Mouse (Mus musculus) megakaryocyte progenitor cell, adult 5-6 weeks (primary cell): Measurements from ENCODE around the gene Vsig8. TPM values are rescaled to one million over a fixed set of nuclear protein-coding genes. Genes with fewer than 3 reads are reported as not detected.

Source experiments
- ATAC-seq: replicated peaks from 2 replicates; pipeline ENCODE4 v1.8.0; 2016; ENCODE audit warnings: mild to moderate bottlenecking, moderate TSS enrichment, inconsistent platforms; ENCODE audit not compliant: poor library complexity
- total RNA-seq, 2 experiments: library from RNA; stranded (forward) in 1 of 2; stranded (reverse) in 1 of 2; fragments of 157-497, 149-512 nt in 1 of 2; fragments of 200-1000 nt in 1 of 2; gene quantifications; 2 replicates each; pipeline versions ENCODE4 v1.2.3 to v1.2.4; 2015 to 2017

Vsig8 gene
- total RNA-seq, 2 experiments from 2014 or later = not detected

DNA sequence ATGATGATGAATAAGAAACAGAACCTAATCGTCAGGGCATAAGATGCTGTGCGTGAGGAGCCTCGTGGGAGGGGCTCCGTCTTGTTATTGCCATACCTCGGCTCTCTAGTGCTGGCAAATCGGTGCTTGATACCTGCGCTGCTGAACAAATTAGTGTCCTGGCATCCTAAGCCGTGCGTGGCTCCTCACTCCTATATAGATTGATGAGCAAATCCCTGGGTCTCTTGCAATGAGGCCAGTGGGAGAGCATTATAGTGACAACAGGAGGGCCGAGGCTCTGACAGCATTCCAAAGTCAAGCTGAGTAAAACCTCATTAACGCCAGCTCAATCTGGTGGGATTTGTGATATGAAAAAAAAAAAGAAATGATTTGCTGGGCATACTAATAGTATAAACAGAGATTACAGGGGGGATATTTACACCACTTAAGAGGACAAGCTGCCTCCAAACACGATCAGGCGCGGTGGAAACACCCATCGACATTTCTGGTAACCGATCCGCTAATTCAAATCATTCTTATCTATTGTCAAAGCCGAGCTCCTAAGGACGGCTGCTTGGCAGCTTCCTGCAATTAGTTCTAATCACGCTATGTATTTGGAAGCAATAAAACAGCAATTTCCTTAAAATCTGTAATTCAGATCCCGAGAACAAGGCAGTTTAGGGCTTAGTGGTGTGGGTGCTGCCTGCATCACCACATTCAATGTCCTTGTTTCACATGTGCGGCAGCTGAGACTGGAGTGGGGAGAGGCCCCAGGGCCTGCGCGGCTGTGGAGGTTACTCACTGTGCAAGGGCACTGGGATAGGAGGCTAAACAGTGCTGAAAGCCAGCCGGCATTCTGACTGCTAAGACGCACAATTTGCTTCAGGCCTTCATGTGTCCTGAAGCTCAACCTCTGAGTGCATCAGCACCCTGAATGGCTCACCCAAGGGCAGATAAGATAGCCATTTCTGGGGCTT lies 30.2 kb downstream of the Vsig8 start:
- ATAC-seq = 0 out of 2 replicates have a peak, but pooled peaks have one; percentile 4

GRCm38 (mm10) chr1:172590385-172590784 lies 34.6 kb downstream of the Vsig8 start, which contains the start of gene Slamf8:
TSS of gene Slamf8 (minus strand) at chr1:172590568.
- ATAC-seq = peak; percentile 38; the same call in 1 of the 2 replicates

DNA sequence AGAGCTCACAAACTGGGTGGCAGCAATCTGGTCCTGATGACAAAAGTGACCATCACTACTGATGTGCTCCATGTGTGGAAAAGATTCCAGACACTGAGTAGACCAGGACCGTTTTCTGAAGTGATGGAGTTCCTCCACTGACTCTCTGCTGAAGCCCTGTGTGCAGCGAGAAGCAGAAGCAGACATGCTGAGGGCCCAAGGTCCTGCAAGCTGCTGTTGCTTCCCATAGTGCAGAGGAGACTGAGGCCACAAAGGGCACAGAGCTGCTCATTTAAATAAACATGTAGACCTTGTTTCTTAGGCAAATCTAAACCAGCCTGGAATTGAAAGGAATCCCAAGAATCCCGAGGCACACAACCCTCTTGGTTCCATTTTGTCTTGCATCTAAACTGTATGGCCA lies 37.6 kb downstream of the Vsig8 start:
- no peak for ATAC-seq

- ATAC-seq = no peak
Measured at GRCm38 (mm10) chr1:172593956-172594355, 38.2 kb downstream of the Vsig8 start.

DNA sequence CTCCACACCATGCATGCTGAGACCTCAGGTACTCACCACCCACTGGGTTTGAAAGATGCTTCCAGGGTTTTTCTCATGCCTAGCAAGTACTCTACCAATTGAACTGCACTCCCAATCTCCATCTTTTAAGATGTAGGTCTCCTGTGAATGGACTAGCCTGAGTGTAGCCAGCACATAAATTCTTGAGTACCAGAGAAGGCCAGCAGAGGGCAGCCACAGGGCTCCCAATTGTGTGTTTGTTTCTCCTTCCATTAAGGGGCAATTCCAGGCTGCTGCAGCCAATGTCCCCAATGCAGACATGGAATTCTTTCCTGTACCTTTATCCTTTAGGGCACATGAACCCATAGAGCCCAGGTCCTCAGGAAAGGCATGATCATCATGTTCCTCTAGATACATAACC lies 38.8 kb downstream of the Vsig8 start:
- peak; percentile 82 for ATAC-seq

DNA sequence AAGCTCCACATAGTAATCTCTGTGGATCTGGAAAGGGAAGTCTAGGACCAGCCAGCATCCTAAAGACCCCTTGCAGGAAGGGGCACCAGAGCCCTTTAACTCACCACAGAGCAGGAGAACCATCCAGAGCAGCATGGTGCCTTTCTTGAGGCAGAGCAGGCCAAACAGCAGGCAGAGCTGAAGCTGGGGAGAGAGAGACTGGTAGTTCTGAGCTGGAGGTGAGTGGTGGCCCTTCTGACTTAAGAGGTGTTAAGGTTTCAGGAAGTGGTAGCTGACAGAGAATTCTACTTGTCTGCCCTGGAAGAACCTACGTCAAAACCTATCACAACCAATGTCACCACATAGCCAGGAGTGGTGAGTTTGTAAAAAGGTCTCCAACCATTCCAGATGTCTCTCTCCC lies 46.6 kb downstream of the Vsig8 start, which contains the start of gene Fcrl6:
Gene Fcrl6 (minus strand): TSS at position 226 of the 400 bp plus-strand sequence.
- no peak for ATAC-seq

GRCm38 (mm10) chr1:172611304-172611703 lies 55.6 kb downstream of the Vsig8 start:
- no peak for ATAC-seq

DNA sequence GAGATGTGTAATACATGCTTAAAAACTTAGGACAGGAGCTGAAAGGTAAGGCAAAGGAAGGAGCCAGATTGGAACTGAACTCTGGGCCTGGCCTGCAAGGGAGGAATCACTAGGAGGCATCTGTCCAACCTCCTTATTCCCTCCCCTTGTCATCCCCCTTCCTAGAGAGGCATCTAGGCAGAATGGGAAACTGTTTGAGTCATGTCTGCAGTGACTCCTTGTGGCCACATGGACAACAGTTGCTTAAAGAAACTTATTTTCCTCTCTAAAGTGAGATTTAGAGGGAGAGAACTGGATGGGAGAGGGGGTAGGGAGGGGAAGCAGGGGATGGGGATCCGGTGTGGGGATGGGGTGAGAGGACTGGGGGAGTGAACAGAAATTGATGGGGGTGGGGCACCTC lies 57.0 kb downstream of the Vsig8 start:
- ATAC-seq = peak; percentile 29; the same call in 1 of the 2 replicates

Other genes starting within 250 kb of the Vsig8 start
- not detected in 2 replicates for gene Kcnj9, start 226.6 kb upstream of the Vsig8 start, total RNA-seq (2015)
- gene Kcnj9, start 226.6 kb upstream of the Vsig8 start, total RNA-seq (2017) = not detected in 2 replicates
- gene Kcnj10, start 214.7 kb upstream of the Vsig8 start, total RNA-seq (2015) = 0.20 and 0.24 TPM in 2 replicates
- 0.04 and 0.14 TPM in 2 replicates for gene Kcnj10, start 214.7 kb upstream of the Vsig8 start, total RNA-seq (2017)
- gene Pigm, start 179.4 kb upstream of the Vsig8 start, total RNA-seq (2015) = 14.7 and 16.2 TPM in 2 replicates
- 15.3 and 15.7 TPM in 2 replicates for gene Pigm, start 179.4 kb upstream of the Vsig8 start, total RNA-seq (2017)
- gene Slamf9, start 80.6 kb upstream of the Vsig8 start, total RNA-seq (2015) = 0.35 and 0.49 TPM in 2 replicates
- 0.41 and 0.62 TPM in 2 replicates for gene Slamf9, start 80.6 kb upstream of the Vsig8 start, total RNA-seq (2017)
- gene Igsf9, start 74.2 kb upstream of the Vsig8 start, total RNA-seq (2015) = 0.10 TPM in 1 of 2 replicates, not detected in the other
- 0.30 TPM in 1 of 2 replicates, not detected in the other for gene Igsf9, start 74.2 kb upstream of the Vsig8 start, total RNA-seq (2017)
- gene Tagln2, start 55.9 kb upstream of the Vsig8 start, total RNA-seq (2015) = 621 and 639 TPM in 2 replicates
- 290 and 305 TPM in 2 replicates for gene Tagln2, start 55.9 kb upstream of the Vsig8 start, total RNA-seq (2017)
- 0.12 TPM in 1 of 2 replicates, not detected in the other for gene Cfap45, start 35.1 kb upstream of the Vsig8 start, total RNA-seq (2015)
- gene Cfap45, start 35.1 kb upstream of the Vsig8 start, total RNA-seq (2017) = not detected in 2 replicates
- gene Slamf8, start 34.6 kb downstream of the Vsig8 start, total RNA-seq (2015) = 0.46 TPM in 1 of 2 replicates, not detected in the other
- gene Slamf8, start 34.6 kb downstream of the Vsig8 start, total RNA-seq (2017) = 0.41 TPM in 1 of 2 replicates, not detected in the other
- not detected in 2 replicates for gene Fcrl6, start 46.6 kb downstream of the Vsig8 start, total RNA-seq (2015)
- not detected in 2 replicates for gene Fcrl6, start 46.6 kb downstream of the Vsig8 start, total RNA-seq (2017)
- 18.0 and 21.6 TPM in 2 replicates for gene Dusp23, start 77.0 kb downstream of the Vsig8 start, total RNA-seq (2015)
- 2.5 and 3.5 TPM in 2 replicates for gene Dusp23, start 77.0 kb downstream of the Vsig8 start, total RNA-seq (2017)
- not detected in 2 replicates for gene Crp, start 142.1 kb downstream of the Vsig8 start, total RNA-seq (2015)
- gene Crp, start 142.1 kb downstream of the Vsig8 start, total RNA-seq (2017) = not detected in 2 replicates